Mouse (Mus musculus) MEL (cell line): Measurements from ENCODE around the gene Cd48. TPM values are rescaled to one million over a fixed set of nuclear protein-coding genes. Genes with fewer than 3 reads are reported as not detected.

Experiments
- DNase-seq: peaks from one replicate; pipeline ENCODE4 v3.0.0; 2011; ENCODE audit warnings: low read depth, low spot score
- H3K27ac ChIP-seq: 2 replicates; pipeline ENCODE4 v1.5.1; 2012; ENCODE audit warnings: low read depth, mild to moderate bottlenecking, control low read depth, low read length, moderate library complexity; ENCODE audit not compliant: control insufficient read depth
- H3K27me3 ChIP-seq, 2 experiments: fragments of 150-350 bp in 1 of 2; sonication (generic) in 1 of 2; 2 replicates each; pipeline ENCODE4 v1.6.1; 2012; ENCODE audit warnings: low read length in 2 of 2, mild to moderate bottlenecking in 2 of 2, improper control_type of control experiment in 1 of 2, moderate library complexity in 1 of 2; ENCODE audit not compliant: insufficient read depth in 2 of 2, control insufficient read depth in 1 of 2
- H3K36me3 ChIP-seq, 2 experiments: 2 replicates each; pipeline ENCODE4 v1.6.1; 2012 to 2014; ENCODE audit warnings: low read length in 2 of 2, improper control_type of control experiment in 1 of 2, inconsistent platforms in 1 of 2, mild to moderate bottlenecking in 1 of 2; ENCODE audit not compliant: insufficient read depth in 2 of 2, control insufficient read depth in 1 of 2
- H3K4me1 ChIP-seq, 2 experiments: fragments of 150-350 bp in 1 of 2; sonication (generic) in 1 of 2; 2 replicates each; pipeline ENCODE4 v1.6.1; 2012; ENCODE audit warnings: low read length in 2 of 2, improper control_type of control experiment in 1 of 2, mild to moderate bottlenecking in 1 of 2; ENCODE audit not compliant: insufficient read depth in 2 of 2, control insufficient read depth in 1 of 2
- H3K4me3 ChIP-seq, 2 experiments: fragments of 150-350 bp in 1 of 2; sonication (generic) in 1 of 2; 2 replicates each; pipeline ENCODE4 v1.5.1; 2012; ENCODE audit warnings: low read depth in 2 of 2, low read length in 2 of 2, mild to moderate bottlenecking in 2 of 2, moderate library complexity in 2 of 2, control low read depth in 1 of 2, improper control_type of control experiment in 1 of 2; ENCODE audit not compliant: control insufficient read depth in 1 of 2, insufficient read depth in 1 of 2
- H3K79me2 ChIP-seq: 2 replicates; pipeline ENCODE4 v1.6.1; 2012; ENCODE audit warnings: mild to moderate bottlenecking, low read length, moderate library complexity; ENCODE audit not compliant: control insufficient read depth, poor library complexity, insufficient read depth
- H3K9ac ChIP-seq: 2 replicates; pipeline ENCODE4 v1.6.1; 2012; ENCODE audit warnings: low read depth, mild to moderate bottlenecking, control low read depth, low read length, moderate library complexity; ENCODE audit not compliant: control insufficient read depth, poor library complexity, severe bottlenecking
- H3K9me3 ChIP-seq: fragments of 150-350 bp; sonication (generic); replicated peaks from 2 replicates; pipeline ENCODE4 v1.6.1; 2012; ENCODE audit warnings: mild to moderate bottlenecking, low read length, improper control_type of control experiment, moderate library complexity; ENCODE audit not compliant: insufficient read depth
- BHLHE40 ChIP-seq: IDR thresholded peaks from 2 replicates; pipeline ENCODE4 v1.6.1; 2012; ENCODE audit warnings: low read depth, mild to moderate bottlenecking, inconsistent platforms, low read length, improper control_type of control experiment, borderline replicate concordance
- CHD2 ChIP-seq: IDR thresholded peaks from 2 replicates; pipeline ENCODE4 v1.6.1; 2011; ENCODE audit warnings: low read length, improper control_type of control experiment
- CTCF ChIP-seq, 3 experiments: IDR thresholded peaks in 2 of 3; conservative IDR thresholded peaks in 1 of 3; 2 replicates each; pipeline ENCODE4 v1.5.1; 2011 to 2012; ENCODE audit warnings: low read length in 3 of 3, low read depth in 2 of 3, mild to moderate bottlenecking in 2 of 3, improper control_type of control experiment in 1 of 3, inconsistent platforms in 1 of 3, mixed read lengths in 1 of 3, moderate library complexity in 1 of 3; ENCODE audit not compliant: control insufficient read depth in 1 of 3, insufficient read depth in 1 of 3, poor library complexity in 1 of 3, severe bottlenecking in 1 of 3
- E2F4 ChIP-seq: IDR thresholded peaks from 2 replicates; pipeline ENCODE4 v1.6.1; 2011; ENCODE audit warnings: low read depth, low read length, improper control_type of control experiment, borderline replicate concordance
- ELF1 ChIP-seq: IDR thresholded peaks from 2 replicates; pipeline ENCODE4 v1.6.1; 2014; ENCODE audit warnings: low read depth, mild to moderate bottlenecking, inconsistent platforms, low read length, improper control_type of control experiment, moderate library complexity
- EP300 ChIP-seq, 2 experiments: IDR thresholded peaks; 2 replicates each; pipeline ENCODE4 v1.6.1; 2011; ENCODE audit warnings: improper control_type of control experiment in 2 of 2, low read length in 2 of 2, low read depth in 1 of 2, mild to moderate bottlenecking in 1 of 2
- ETS1 ChIP-seq: IDR thresholded peaks from 2 replicates; pipeline ENCODE4 v1.6.1; 2012; ENCODE audit warnings: low read depth, mild to moderate bottlenecking, inconsistent platforms, low read length, improper control_type of control experiment, moderate library complexity
- GATA1 ChIP-seq: IDR thresholded peaks from 2 replicates; pipeline ENCODE4 v1.6.1; 2011; ENCODE audit warnings: low read depth, low read length, improper control_type of control experiment
- HCFC1 ChIP-seq: IDR thresholded peaks from 2 replicates; pipeline ENCODE4 v1.6.1; 2012; ENCODE audit warnings: low read depth, mild to moderate bottlenecking, inconsistent platforms, low read length, improper control_type of control experiment, moderate library complexity
- JUND ChIP-seq: IDR thresholded peaks from 2 replicates; pipeline ENCODE4 v1.6.1; 2011; ENCODE audit warnings: low read depth, mild to moderate bottlenecking, improper control_type of control experiment, low read length
- MAFK ChIP-seq: IDR thresholded peaks from 2 replicates; pipeline ENCODE4 v1.6.1; 2011; ENCODE audit warnings: low read depth, mild to moderate bottlenecking, low read length, improper control_type of control experiment, borderline replicate concordance
- MAX ChIP-seq: IDR thresholded peaks from 2 replicates; pipeline ENCODE4 v1.6.1; 2011; ENCODE audit warnings: low read length, improper control_type of control experiment
- MAZ ChIP-seq: IDR thresholded peaks from 2 replicates; pipeline ENCODE4 v1.6.1; 2012; ENCODE audit warnings: low read depth, mild to moderate bottlenecking, inconsistent platforms, low read length, improper control_type of control experiment
- MXI1 ChIP-seq: IDR thresholded peaks from 2 replicates; pipeline ENCODE4 v1.6.1; 2011; ENCODE audit warnings: mild to moderate bottlenecking, low read depth, low read length, improper control_type of control experiment
- MYB ChIP-seq: IDR thresholded peaks from 2 replicates; pipeline ENCODE4 v1.6.1; 2011; ENCODE audit warnings: mild to moderate bottlenecking, low read depth, low read length, improper control_type of control experiment
- MYC ChIP-seq: IDR thresholded peaks from 2 replicates; pipeline ENCODE4 v1.6.1; 2011; ENCODE audit warnings: low read depth, mild to moderate bottlenecking, low read length, improper control_type of control experiment, moderate library complexity
- NRF1 ChIP-seq: IDR thresholded peaks from 2 replicates; pipeline ENCODE4 v1.6.1; 2014; ENCODE audit warnings: low read depth, mild to moderate bottlenecking, inconsistent platforms, low read length, improper control_type of control experiment, moderate library complexity; ENCODE audit not compliant: poor library complexity, insufficient read depth, severe bottlenecking
- POLR2A ChIP-seq, 2 experiments: IDR thresholded peaks; 2 replicates each; pipeline ENCODE4 v1.6.1; 2011 to 2012; ENCODE audit warnings: low read length in 2 of 2, mild to moderate bottlenecking in 2 of 2, control low read depth in 1 of 2, improper control_type of control experiment in 1 of 2, low read depth in 1 of 2, moderate library complexity in 1 of 2; ENCODE audit not compliant: control insufficient read depth in 1 of 2, insufficient read depth in 1 of 2, poor library complexity in 1 of 2
- POLR2AphosphoS2 ChIP-seq: IDR thresholded peaks from 2 replicates; pipeline ENCODE4 v1.6.1; 2011; ENCODE audit warnings: low read length, improper control_type of control experiment
- RCOR1 ChIP-seq: IDR thresholded peaks from 2 replicates; pipeline ENCODE4 v1.6.1; 2012; ENCODE audit warnings: low read depth, mild to moderate bottlenecking, inconsistent platforms, low read length, improper control_type of control experiment
- SIN3A ChIP-seq: IDR thresholded peaks from 2 replicates; pipeline ENCODE4 v1.6.1; 2012; ENCODE audit warnings: low read length, improper control_type of control experiment, inconsistent platforms
- SMC3 ChIP-seq: IDR thresholded peaks from 2 replicates; pipeline ENCODE4 v1.6.1; 2011; ENCODE audit warnings: low read depth, low read length, improper control_type of control experiment
- TAL1 ChIP-seq: IDR thresholded peaks from 2 replicates; pipeline ENCODE4 v1.6.1; 2012; ENCODE audit warnings: mild to moderate bottlenecking, inconsistent platforms, low read length, moderate library complexity, mixed read lengths
- TCF12 ChIP-seq: IDR thresholded peaks from 2 replicates; pipeline ENCODE4 v1.6.1; 2014; ENCODE audit warnings: low read depth, mild to moderate bottlenecking, inconsistent platforms, low read length, improper control_type of control experiment, moderate library complexity
- USF2 ChIP-seq, 2 experiments: IDR thresholded peaks; 2 replicates each; pipeline ENCODE4 v1.6.1; 2011 to 2012; ENCODE audit warnings: improper control_type of control experiment in 2 of 2, low read length in 2 of 2, borderline replicate concordance in 1 of 2, inconsistent platforms in 1 of 2, low read depth in 1 of 2, mild to moderate bottlenecking in 1 of 2; ENCODE audit not compliant: insufficient read depth in 1 of 2
- ZC3H11A ChIP-seq: IDR thresholded peaks from 2 replicates; pipeline ENCODE4 v1.6.1; 2012; ENCODE audit warnings: low read depth, mild to moderate bottlenecking, inconsistent platforms, low read length, improper control_type of control experiment
- ZKSCAN1 ChIP-seq: IDR thresholded peaks from 2 replicates; pipeline ENCODE4 v1.6.1; 2012; ENCODE audit warnings: low read depth, mild to moderate bottlenecking, inconsistent platforms, low read length, improper control_type of control experiment, moderate library complexity
- ZNF384 ChIP-seq: IDR thresholded peaks from 2 replicates; pipeline ENCODE4 v1.6.1; 2012; ENCODE audit warnings: low read depth, mild to moderate bottlenecking, inconsistent platforms, low read length, improper control_type of control experiment
- polyA plus RNA-seq, 2 experiments: library from polyadenylated mRNA; stranded (reverse) in 1 of 2; unstranded in 1 of 2; fragments of >175 nt in 1 of 2; fragments of >200 nt in 1 of 2; gene quantifications; 2 replicates each; pipeline versions ENCODE4 v1.2.1 to v1.2.4; 2012; ENCODE audit warnings: low replicate concordance in 2 of 2, low read depth in 1 of 2; ENCODE audit not compliant: insufficient read length in 2 of 2, insufficient read depth in 1 of 2, missing spikeins in 1 of 2
- total RNA-seq: library from RNA; depleted of rRNA; stranded (reverse); fragments of 300-350 nt; gene quantifications from 2 replicates; pipeline ENCODE4 v1.2.3, GENCODE M21; 2012

Cd48 gene
- total and polyA plus RNA-seq, 3 experiments, result 64.6 to 84.6 TPM; not detected in 1

- Histone ChIP-seq H3K27me3 (no peaks in the 10 kb centered on the region), H3K4me1 (peaks cover 17 to 21% of the 10 kb centered on the region in 2 experiments), H3K9ac (no peak overlapping the region), H3K27ac (peak overlapping the region; percentile 70), H3K36me3 (peaks cover 0 to 31% of the 10 kb centered on the region in 2 experiments; a peak in 2 of 4 replicates), H3K79me2 (no peaks in the 10 kb centered on the region), H3K4me3 (no peak overlapping the region), H3K9me3 (no peaks in the 10 kb centered on the region)
- peak; percentile 91 for DNase-seq
- TF ChIP-seq MYB (peak; percentile 59; the same call in 1 of the 2 replicates), MXI1 (no peak), TAL1 (peak; percentile 82), HCFC1 (peak; percentile 65), JUND (no peak; the same call in 1 of the 2 replicates), TCF12 (peak; percentile 91), BHLHE40 (peak; percentile 96), NRF1 (no peak), POLR2AphosphoS2 (no peak), POLR2A (IDR thresholded peaks at IDR 0.05; ENCODE audit: control insufficient read depth in 1 of 2, insufficient read depth in 1 of 2, low read depth in 1 of 2, low read length in 2 of 2, poor library complexity in 1 of 2) (no peak), MAZ (no peak), SMC3 (no peak), E2F4 (no peak), CTCF (IDR thresholded peaks at IDR 0.05 in 2 of 3, conservative IDR thresholded peaks at IDR 0.05 in 1 of 3; ENCODE audit: control insufficient read depth in 1 of 3, insufficient read depth in 1 of 3, low read depth in 2 of 3, low read length in 3 of 3, poor library complexity in 1 of 3, severe bottlenecking in 1 of 3) (no peak), SIN3A (peak; percentile 83), ZC3H11A (no peak), USF2 (IDR thresholded peaks at IDR 0.05; ENCODE audit: borderline replicate concordance in 1 of 2, insufficient read depth in 1 of 2, low read depth in 1 of 2, low read length in 2 of 2) (no peak), GATA1 (peak; percentile 97), MAX (no peak), RCOR1 (peak; percentile 90), MAFK (no peak), ZKSCAN1 (no peak), ELF1 (peak; percentile 44; the same call in 1 of the 2 replicates), CHD2 (no peak), EP300 (IDR thresholded peaks at IDR 0.05; ENCODE audit: low read depth in 1 of 2, low read length in 2 of 2) (peak; percentile 97 to 98), ZNF384 (no peak), MYC (peak; percentile 75; the same call in 1 of the 2 replicates), ETS1 (peak; percentile 99)
These were observed 21.4 kb upstream of the Cd48 start for GRCm38 (mm10) chr1:171660423-171660822.
